Mouse (Mus musculus): ENCODE data around the gene Lrrc34.

Gene Lrrc34

GRCm38 (mm10) chr3:30647440-30648090, at the start of gene Lrrc34:
Gene Lrrc34 (minus strand): TSS chr3:30647869.
- DNase-seq = peak; percentile 31

- peak; percentile 74 for DNase-seq
Observed at GRCm38 (mm10) chr3:30696346-30696745, 48.7 kb upstream of the Lrrc34 start.

- no peak for DNase-seq
Observed at GRCm38 (mm10) chr3:30695661-30696060, 48.0 kb upstream of the Lrrc34 start.

GRCm38 (mm10) chr3:30690976-30691375, 43.3 kb upstream of the Lrrc34 start:
- DNase-seq = no peak

- no peak for DNase-seq
Observed at GRCm38 (mm10) chr3:30687216-30687615, 39.5 kb upstream of the Lrrc34 start.

- DNase-seq = no peak
Observed at GRCm38 (mm10) chr3:30683190-30683589, 35.5 kb upstream of the Lrrc34 start.

- no peak for DNase-seq
Observed at GRCm38 (mm10) chr3:30658486-30658885, 10.8 kb upstream of the Lrrc34 start.

GRCm38 (mm10) chr3:30655937-30656336, 8.3 kb upstream of the Lrrc34 start:
- DNase-seq = no peak

GRCm38 (mm10) chr3:30650062-30650841, 2.6 kb upstream of the Lrrc34 start:
- DNase-seq = peak; percentile 49

GRCm38 (mm10) chr3:30648466-30648865, 797 bp upstream of the Lrrc34 start:
- no peak for DNase-seq

GRCm38 (mm10) chr3:30646761-30647160, 908 bp downstream of the Lrrc34 start:
- no peak for DNase-seq

GRCm38 (mm10) chr3:30644207-30644606, 3.5 kb downstream of the Lrrc34 start, which contains the start of gene Lrriq4:
Gene Lrriq4 (plus strand): TSS chr3:30644507.
- DNase-seq = no peak

GRCm38 (mm10) chr3:30635629-30636028, 12.0 kb downstream of the Lrrc34 start:
- no peak for DNase-seq

- DNase-seq = no peak
Observed at GRCm38 (mm10) chr3:30633681-30634080, 14.0 kb downstream of the Lrrc34 start.

GRCm38 (mm10) chr3:30620132-30620531, 27.5 kb downstream of the Lrrc34 start:
- no peak for DNase-seq

- no peak for DNase-seq
Observed at GRCm38 (mm10) chr3:30610930-30611329, 36.7 kb downstream of the Lrrc34 start.

GRCm38 (mm10) chr3:30608999-30609398, 38.7 kb downstream of the Lrrc34 start:
- no peak for DNase-seq

GRCm38 (mm10) chr3:30603256-30603655, 44.4 kb downstream of the Lrrc34 start:
- DNase-seq = no peak

- DNase-seq = peak; percentile 88
Observed at GRCm38 (mm10) chr3:30602740-30603098, 45.0 kb downstream of the Lrrc34 start.

- peak; percentile 98 for DNase-seq
Observed at GRCm38 (mm10) chr3:30602065-30602739, 45.5 kb downstream of the Lrrc34 start, which contains the start of gene Mynn. Gene Mynn (plus strand): TSS chr3:30602065.

- DNase-seq = no peak
Observed at GRCm38 (mm10) chr3:30601610-30602064, 46.0 kb downstream of the Lrrc34 start.

GRCm38 (mm10) chr3:30601175-30601574, 46.5 kb downstream of the Lrrc34 start:
- DNase-seq = peak; percentile 87

GRCm38 (mm10) chr3:30600717-30601116, 47.0 kb downstream of the Lrrc34 start:
- DNase-seq = peak; percentile 44
